Mouse (Mus musculus) embryonic facial prominence, embryonic 12.5 days (tissue): ENCODE data around the gene Gm42688. TPM values are rescaled to one million over a fixed set of nuclear protein-coding genes. Genes with fewer than 3 reads are reported as not detected.

Source experiments
- ATAC-seq: fragments of 200-750 bp; cut with Nextera tagmentation; 2 replicates; pipeline ENCODE4 v1.8.0; 2017; ENCODE audit not compliant: insufficient number of reproducible peaks, insufficient read depth, low FRiP score, low TSS enrichment
- H3K27ac ChIP-seq: fragments of 300-500 bp; sonication (generic); 2 replicates; pipeline ENCODE4 v1.5.1; 2016; ENCODE audit warnings: mild to moderate bottlenecking
- H3K27me3 ChIP-seq: fragments of 300-500 bp; sonication (generic); 2 replicates; pipeline ENCODE4 v1.6.1; 2016; ENCODE audit warnings: mild to moderate bottlenecking, moderate library complexity
- H3K36me3 ChIP-seq: fragments of 300-500 bp; sonication (generic); 2 replicates; pipeline ENCODE4 v1.6.1; 2016; ENCODE audit warnings: mild to moderate bottlenecking
- H3K4me1 ChIP-seq: fragments of 300-500 bp; sonication (generic); 2 replicates; pipeline ENCODE4 v1.6.1; 2016
- H3K4me2 ChIP-seq: fragments of 300-500 bp; sonication (generic); replicated peaks from 2 replicates; pipeline ENCODE4 v1.6.1; 2016; ENCODE audit warnings: mild to moderate bottlenecking, moderate library complexity
- H3K4me3 ChIP-seq: fragments of 300-500 bp; sonication (generic); 2 replicates; pipeline ENCODE4 v1.5.1; 2016; ENCODE audit warnings: mild to moderate bottlenecking
- H3K9ac ChIP-seq: fragments of 300-500 bp; sonication (generic); 2 replicates; pipeline ENCODE4 v1.6.1; 2016; ENCODE audit warnings: mild to moderate bottlenecking, moderate library complexity
- H3K9me3 ChIP-seq: fragments of 300-500 bp; sonication (generic); 2 replicates; pipeline ENCODE4 v1.6.1; 2016; ENCODE audit warnings: mild to moderate bottlenecking, moderate library complexity
- WGBS: fragments of 180-500 bp; shearing (Covaris S2); methylation state at CpG from one replicate; pipeline ENCODE4 v1.1.7; 2016; 5-methylcytosine and 5-hydroxymethylcytosine counted together
- polyA plus RNA-seq: library from polyadenylated mRNA; unstranded; fragments of >200 nt; fragmentation: Nextera tagmentation; extraction: Ambion mirVana; gene quantifications from 2 replicates; pipeline ENCODE4 v1.2.1, GENCODE M21; 2016

Gm42688 gene
- polyA plus RNA-seq, 1 experiment from 2014 or later, result 3.5 TPM

GRCm38 (mm10) chr6:83069488-83070246 lies 31.8 kb upstream of the Gm42688 start:
- 1% methylated on average over 67 of the region's 69 CpGs for WGBS
- H3K4me1 ChIP-seq, result 0 out of 2 replicates have a peak, but pooled peaks cover 6% of the 10 kb centered on the region
- peak overlapping the region; percentile 30 for H3K4me3 ChIP-seq
- peak overlapping the region; percentile 51 for H3K4me2 ChIP-seq
- H3K27me3 ChIP-seq, result peaks cover 98% of the 10 kb centered on the region
- ATAC-seq, result 0 out of 2 replicates have a peak, but pooled peaks have one; percentile 19
- no peaks in the 10 kb centered on the region for H3K36me3 ChIP-seq
- no peak overlapping the region for H3K27ac ChIP-seq
- H3K9me3 ChIP-seq, result no peaks in the 10 kb centered on the region
- H3K9ac ChIP-seq, result no peak overlapping the region

DNA sequence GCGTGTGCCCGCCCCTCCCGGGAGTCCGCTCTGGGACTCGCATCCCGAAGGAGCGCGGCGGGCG lies 31.3 kb upstream of the Gm42688 start, which contains the start of gene Tlx2:
Tlx2 (minus strand) TSS at position 47 of the 64 bp plus-strand sequence.
- H3K9ac ChIP-seq, result 0 out of 2 replicates have a peak within 1 kb of the TSS, but pooled peaks have one; percentile 15

DNA sequence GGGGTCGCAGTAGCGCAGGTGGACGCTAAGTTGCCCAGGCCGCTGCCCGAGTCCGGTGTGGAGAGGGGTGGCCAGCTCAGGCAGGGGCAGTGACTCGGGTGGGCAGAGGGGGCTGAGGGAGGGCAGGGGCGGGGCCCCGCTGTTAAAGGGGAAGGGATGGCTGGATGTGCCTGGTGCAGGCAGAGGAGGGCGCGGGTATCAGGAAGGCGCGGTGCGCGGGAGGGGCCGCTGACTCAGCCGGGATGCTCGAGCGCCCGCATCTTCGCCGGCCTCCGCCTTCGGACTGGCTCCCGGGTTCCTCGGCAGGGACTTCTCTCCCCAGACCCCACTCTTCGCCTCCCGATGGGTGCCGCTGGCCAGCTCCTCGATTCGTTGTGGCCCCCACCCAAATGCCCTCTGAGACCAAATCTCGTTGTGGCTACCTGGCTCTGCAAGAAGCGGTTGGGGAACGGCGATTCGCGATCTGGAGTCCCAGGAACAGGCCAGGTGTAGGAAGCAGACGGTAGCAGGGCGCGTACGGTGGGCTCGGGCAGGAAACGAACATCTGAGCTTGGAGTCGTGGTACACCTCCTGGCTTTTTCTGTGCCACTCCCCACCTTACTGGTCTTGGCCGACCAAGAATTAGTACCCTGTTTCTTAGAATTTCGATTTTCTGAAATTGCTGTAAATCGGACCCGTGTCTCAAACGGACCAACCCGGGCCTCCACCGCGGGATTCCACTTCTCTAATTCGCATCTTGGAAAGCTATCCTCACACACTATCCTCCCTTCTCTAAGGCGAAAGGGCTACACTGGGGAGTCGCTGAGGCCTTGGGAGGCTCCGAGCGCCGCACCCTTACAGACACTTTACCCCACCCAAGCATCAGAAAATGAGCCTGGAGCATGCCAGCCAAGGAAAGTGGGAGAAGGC lies 30.9 kb upstream of the Gm42688 start:
- Histone ChIP-seq H3K9me3 (no peaks in the 10 kb centered on the region), H3K4me2 (peak overlapping the region; percentile 51), H3K27ac (no peak overlapping the region), H3K9ac (0 out of 2 replicates have a peak overlapping the region, but pooled peaks have one; percentile 15), H3K36me3 (no peaks in the 10 kb centered on the region), H3K4me1 (0 out of 2 replicates have a peak, but pooled peaks cover 6% of the 10 kb centered on the region), H3K27me3 (peaks cover 96% of the 10 kb centered on the region), H3K4me3 (peak overlapping the region; percentile 30)
- ATAC-seq, result peak; percentile 36; the same call in 1 of the 2 replicates
- whole genome bisulfite sequencing, result 2% methylated on average over 55 of the region's 58 CpGs

More for the DNA sequence above, 31.3 kb upstream of the Gm42688 start, which contains the start of gene Tlx2:
- Histone ChIP-seq H3K4me3 (peak within 1 kb of the TSS; percentile 30), H3K4me1 (0 out of 2 replicates have a peak, but pooled peaks cover 6% of the 10 kb centered on the region), H3K4me2 (peak within 1 kb of the TSS; percentile 51), H3K36me3 (no peaks in the 10 kb centered on the region), H3K27me3 (peaks cover 97% of the 10 kb centered on the region), H3K27ac (no peak within 1 kb of the TSS), H3K9me3 (no peaks in the 10 kb centered on the region)
- 2% methylated on average over 9 of the region's 10 CpGs for WGBS
- ATAC-seq, result no peak

- ATAC-seq, result peak; percentile 55
- peak overlapping the region; percentile 30 for H3K4me3 ChIP-seq
Observed at GRCm38 (mm10) chr6:83071220-83071619, 30.2 kb upstream of the Gm42688 start.

GRCm38 (mm10) chr6:83074979-83075378 lies 26.4 kb upstream of the Gm42688 start:
- Histone ChIP-seq H3K4me3 (no peak overlapping the region), H3K9ac (no peak overlapping the region), H3K27me3 (peaks cover 58% of the 10 kb centered on the region), H3K4me2 (no peak overlapping the region), H3K9me3 (no peaks in the 10 kb centered on the region), H3K27ac (no peak overlapping the region), H3K36me3 (peaks cover under 1% of the 10 kb centered on the region; the same call in 1 of the 2 replicates), H3K4me1 (peaks cover 22% of the 10 kb centered on the region; the same call in 1 of the 2 replicates)
- WGBS, result 17% methylated on average over 2 of the region's 2 CpGs
- no peak for ATAC-seq

More at GRCm38 (mm10) chr6:83071220-83071619, 30.2 kb upstream of the Gm42688 start:
- Histone ChIP-seq H3K9ac (no peak overlapping the region), H3K4me1 (0 out of 2 replicates have a peak, but pooled peaks cover 6% of the 10 kb centered on the region), H3K9me3 (no peaks in the 10 kb centered on the region), H3K27ac (no peak overlapping the region), H3K27me3 (peaks cover 93% of the 10 kb centered on the region), H3K36me3 (no peaks in the 10 kb centered on the region), H3K4me2 (peak overlapping the region; percentile 51)
- under 1% methylated on average over 24 of the region's 24 CpGs for WGBS

- H3K4me1 ChIP-seq, result peaks cover 16% of the 10 kb centered on the region; the same call in 1 of the 2 replicates
- no peaks in the 10 kb centered on the region for H3K9me3 ChIP-seq
- peaks cover 22% of the 10 kb centered on the region for H3K36me3 ChIP-seq
- H3K9ac ChIP-seq, result peak within 1 kb of the TSS; percentile 75
- peak; percentile 85 for ATAC-seq
- peak within 1 kb of the TSS; percentile 92 for H3K4me2 ChIP-seq
- peak within 1 kb of the TSS; percentile 76 for H3K4me3 ChIP-seq
- under 1% methylated on average over 54 of the region's 54 CpGs for WGBS
- H3K27me3 ChIP-seq, result peaks cover 40% of the 10 kb centered on the region
- H3K27ac ChIP-seq, result peak within 1 kb of the TSS; percentile 90
Observed at GRCm38 (mm10) chr6:83077630-83078323, 23.6 kb upstream of the Gm42688 start, which contains the start of gene Pcgf1. Pcgf1 (plus strand) TSS chr6:83077869.

GRCm38 (mm10) chr6:83078324-83078858 lies 23.0 kb upstream of the Gm42688 start:
- H3K27me3 ChIP-seq, result peaks cover 40% of the 10 kb centered on the region
- ATAC-seq, result peak; percentile 85

GRCm38 (mm10) chr6:83080210-83080609 lies 21.2 kb upstream of the Gm42688 start:
- H3K27me3 ChIP-seq, result peaks cover 41% of the 10 kb centered on the region
- peaks cover 22% of the 10 kb centered on the region for H3K36me3 ChIP-seq
- H3K9me3 ChIP-seq, result no peaks in the 10 kb centered on the region
- no peak overlapping the region for H3K4me3 ChIP-seq
- no peak overlapping the region for H3K27ac ChIP-seq
- H3K4me2 ChIP-seq, result no peak overlapping the region
- H3K4me1 ChIP-seq, result peaks cover 31% of the 10 kb centered on the region
- no peak for ATAC-seq
- WGBS, result 92% methylated on average over 5 of the region's 5 CpGs
- no peak overlapping the region for H3K9ac ChIP-seq

More at GRCm38 (mm10) chr6:83078324-83078858, 23.0 kb upstream of the Gm42688 start:
- peaks cover 22% of the 10 kb centered on the region for H3K36me3 ChIP-seq
- peak overlapping the region; percentile 92 for H3K4me2 ChIP-seq
- H3K4me3 ChIP-seq, result peak overlapping the region; percentile 76
- WGBS, result under 1% methylated on average over 46 of the region's 46 CpGs
- H3K4me1 ChIP-seq, result peaks cover 18% of the 10 kb centered on the region
- H3K27ac ChIP-seq, result peak overlapping the region; percentile 90
- peak overlapping the region; percentile 75 for H3K9ac ChIP-seq
- no peaks in the 10 kb centered on the region for H3K9me3 ChIP-seq

DNA sequence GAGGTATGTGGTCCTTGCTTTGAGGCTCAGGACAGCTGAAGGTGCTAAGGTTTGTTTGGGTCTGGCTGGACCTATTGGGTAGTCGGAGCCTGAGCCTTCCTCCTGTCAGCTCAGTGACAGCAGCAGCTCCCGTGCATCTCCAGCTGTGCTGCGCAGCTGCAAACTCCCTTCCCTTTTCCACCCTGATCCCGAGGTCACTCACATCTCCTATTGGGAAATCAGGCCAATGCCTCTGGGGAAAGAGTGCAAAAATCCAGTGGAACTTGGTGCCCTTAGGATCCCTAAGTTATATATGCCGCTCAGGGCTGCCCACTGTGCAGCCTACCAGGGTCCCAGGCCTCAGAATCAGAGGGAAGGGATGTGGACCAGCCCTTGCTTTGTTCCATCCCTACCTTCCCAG lies 17.9 kb upstream of the Gm42688 start:
- H3K4me3 ChIP-seq, result 0 out of 2 replicates have a peak overlapping the region, but pooled peaks have one; percentile 5
- no peak for ATAC-seq
- peaks cover 43% of the 10 kb centered on the region for H3K4me1 ChIP-seq
- WGBS, result 12% methylated on average over 5 of the region's 5 CpGs
- H3K36me3 ChIP-seq, result peaks cover 22% of the 10 kb centered on the region
- no peaks in the 10 kb centered on the region for H3K9me3 ChIP-seq
- peaks cover 67% of the 10 kb centered on the region for H3K27me3 ChIP-seq
- peak overlapping the region; percentile 27; the same call in 1 of the 2 replicates for H3K9ac ChIP-seq
- no peak overlapping the region for H3K4me2 ChIP-seq
- no peak overlapping the region for H3K27ac ChIP-seq

- Histone ChIP-seq H3K27ac (no peak overlapping the region), H3K4me3 (no peak overlapping the region), H3K36me3 (peaks cover 22% of the 10 kb centered on the region), H3K4me2 (no peak overlapping the region), H3K4me1 (peaks cover 36% of the 10 kb centered on the region), H3K9ac (0 out of 2 replicates have a peak overlapping the region, but pooled peaks have one; percentile 7), H3K9me3 (no peaks in the 10 kb centered on the region), H3K27me3 (peaks cover 74% of the 10 kb centered on the region)
- WGBS, result 4% methylated on average over 6 of the region's 6 CpGs
- no peak for ATAC-seq
Observed at GRCm38 (mm10) chr6:83084477-83084876, 16.9 kb upstream of the Gm42688 start.
